Mouse (Mus musculus): ENCODE results near the gene Ank.
A peak's percentile ranks its signal among the peaks of the same experiment; 100 is the strongest.

DNA sequence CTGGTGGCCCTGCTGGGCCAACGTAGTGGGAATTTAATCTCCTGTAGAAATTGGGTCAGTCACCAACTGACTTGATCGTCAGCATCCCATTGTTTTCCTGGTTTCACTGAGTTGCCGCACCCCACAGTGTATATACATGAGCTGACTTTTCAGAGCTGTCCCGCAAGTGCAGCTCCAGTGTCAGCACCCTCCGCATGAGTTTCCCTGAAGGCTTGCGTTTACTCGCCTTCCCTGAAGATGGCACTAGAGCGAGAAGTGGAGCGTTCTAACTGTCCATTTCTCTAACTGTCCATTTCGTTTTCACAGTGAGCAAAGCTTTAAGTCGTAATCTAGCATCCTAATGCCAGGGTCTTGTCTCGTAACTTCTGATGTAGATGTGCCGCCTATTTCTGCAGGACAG, 127.2 kb downstream of the Ank start:
- peak; percentile 45 for TF ChIP-seq CTCF (IDR thresholded peaks at IDR 0.05; ENCODE audit: low read depth)
- TF ChIP-seq EP300 (optimal IDR thresholded peaks at IDR 0.05): no peak
